ENCODE assay signal across 26 mouse cellular contexts in the genomic region with DNA sequence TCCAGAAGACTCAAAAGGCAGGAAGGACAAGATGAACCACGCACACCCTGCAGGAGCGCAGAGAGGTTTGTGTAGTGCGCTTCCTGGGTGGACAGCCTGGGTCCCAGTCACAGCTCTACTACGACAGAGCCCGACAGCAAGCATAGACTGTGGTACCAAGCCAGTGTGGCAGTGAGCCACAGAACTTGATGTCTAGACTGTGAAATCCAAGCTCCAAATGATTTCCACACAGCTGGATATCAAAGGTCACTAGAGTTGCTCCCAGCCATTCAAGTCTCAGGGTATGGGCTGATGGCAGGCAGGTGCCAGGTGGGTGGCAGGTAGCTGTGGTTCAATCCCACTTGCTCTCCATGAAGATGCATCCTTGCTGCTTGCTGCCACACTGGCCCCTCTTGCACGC. TPM values are rescaled to one million over a fixed set of nuclear protein-coding genes. Genes with fewer than 3 reads are reported as not detected.
A peak's percentile ranks its signal among the peaks of the same experiment; 100 is the strongest.
DNase-seq lines count a peak whose midpoint lies in the region; ATAC-seq and TF ChIP-seq lines count a peak whose summit lies in the region.
"Had no signal": no experiment of that assay in that cellular context is flagged by ENCODE, and none has a peak within 500 bp of the region (broad histone marks: within the 10 kb centered on the region; RNA-seq: fewer than 3 reads in every experiment).

No protein-coding gene starts in this region.

- no peak for TF ChIP-seq EP300 in lung, postnatal 0 days (IDR thresholded peaks at IDR 0.05)

- H3K4me2 ChIP-seq in lung, postnatal 0 days (replicated peaks; ENCODE audit: low read depth, low read length): no peak overlapping the region
- no peak overlapping the region for H3K4me2 ChIP-seq in intestine, embryonic 16.5 days (ENCODE audit: low read depth, low read length)
- H3K4me2 ChIP-seq: embryonic facial prominence, embryonic 12.5 days; forebrain, embryonic 13.5 days; heart, embryonic 13.5 days; limb, embryonic 15.5 days; midbrain, embryonic 12.5 days had no signal

- peak; percentile 27 for DNase-seq in gastrocnemius, adult 18-20 months (ENCODE audit: low spot score)
- DNase-seq in gastrocnemius, postnatal 14 days: no peak
- peak; percentile 56 for DNase-seq in lung, postnatal 10 days
- DNase-seq in lung, postnatal 0 days (ENCODE audit: low spot score): no peak
- DNase-seq in spleen, adult 18-20 months: no peak
- no peak for DNase-seq in T-cell, adult 2 months (ENCODE audit: low spot score)
- DNase-seq: cerebellum, adult 11 months; cerebellum, adult 9-11 months; gastrocnemius, postnatal 10 days; heart, adult 2 months; heart, postnatal 14 days; kidney, adult 18-20 months; kidney, postnatal 10 days; left cerebral cortex, postnatal 4 days; right cerebral cortex, postnatal 14 days; thymus, postnatal 14 days had no signal

- no peak for ATAC-seq in lung, postnatal 0 days
- peak; percentile 54 for ATAC-seq in intestine, embryonic 16.5 days
- ATAC-seq: forebrain, embryonic 13.5 days; hindbrain, postnatal 0 days had no signal

- H3K27ac ChIP-seq in lung, postnatal 0 days (ENCODE audit: low read length): no peak overlapping the region
- H3K27ac ChIP-seq in brown adipose tissue, adult 24 weeks (replicated peaks; ENCODE audit: low read depth, low read length): peak overlapping the region; percentile 72
- no peak overlapping the region for H3K27ac ChIP-seq in intestine, embryonic 16.5 days (ENCODE audit: low read length)
- H3K27ac ChIP-seq: embryonic facial prominence, embryonic 12.5 days; forebrain, embryonic 13.5 days; heart, adult 2 months; heart, embryonic 13.5 days; hindbrain, postnatal 0 days; limb, embryonic 15.5 days; midbrain, embryonic 12.5 days had no signal

- H3K9me3 ChIP-seq in lung, postnatal 0 days (ENCODE audit: low read length): no peaks in the 10 kb centered on the region
- no peaks in the 10 kb centered on the region for H3K9me3 ChIP-seq in intestine, embryonic 16.5 days (ENCODE audit: control insufficient read depth, low read length)
- H3K9me3 ChIP-seq: forebrain, embryonic 13.5 days; heart, embryonic 13.5 days; limb, embryonic 15.5 days; midbrain, embryonic 12.5 days had no signal

- H3K9ac ChIP-seq in lung, postnatal 0 days (replicated peaks; ENCODE audit: low read depth): no peak overlapping the region
- H3K9ac ChIP-seq in intestine, embryonic 16.5 days (ENCODE audit: low read depth, low read length): no peak overlapping the region
- H3K9ac ChIP-seq: embryonic facial prominence, embryonic 12.5 days; forebrain, embryonic 13.5 days; heart, embryonic 13.5 days; limb, embryonic 15.5 days; midbrain, embryonic 12.5 days had no signal

- intact Hi-C loops in gastrocnemius, postnatal 14 days (cut with DNase I; ENCODE audit: low total_unique reads): no loop called here

- H3K4me3 ChIP-seq in lung, postnatal 0 days (ENCODE audit: low read depth, low read length): no peak overlapping the region
- no peak overlapping the region for H3K4me3 ChIP-seq in brown adipose tissue, adult 24 weeks (ENCODE audit: insufficient read depth, low read depth, low read length)
- no peak overlapping the region for H3K4me3 ChIP-seq in intestine, embryonic 16.5 days (ENCODE audit: low read length)
- H3K4me3 ChIP-seq: embryonic facial prominence, embryonic 12.5 days; erythroblast, embryonic 14.5 days; forebrain, embryonic 13.5 days; heart, adult 2 months; heart, embryonic 13.5 days; limb, embryonic 15.5 days; midbrain, embryonic 12.5 days had no signal

- H3K4me1 ChIP-seq in lung, postnatal 0 days (ENCODE audit: insufficient read depth, low read depth, low read length): no peaks in the 10 kb centered on the region
- H3K4me1 ChIP-seq in brown adipose tissue, adult 24 weeks (ENCODE audit: control insufficient read depth, insufficient read depth, insufficient read length, low read length): peaks cover 4% of the 10 kb centered on the region
- H3K4me1 ChIP-seq in intestine, embryonic 16.5 days (ENCODE audit: control insufficient read depth, insufficient read depth, low read length): 0 out of 2 replicates have a peak, but pooled peaks cover 3% of the 10 kb centered on the region
- H3K4me1 ChIP-seq: embryonic facial prominence, embryonic 12.5 days; forebrain, embryonic 13.5 days; heart, embryonic 13.5 days; limb, embryonic 15.5 days; midbrain, embryonic 12.5 days had no signal

- WGBS in lung, postnatal 0 days: 90% methylated on average over 6 of the region's 6 CpGs
- WGBS in intestine, embryonic 16.5 days: 95% methylated on average over 6 of the region's 6 CpGs

- H3K36me3 ChIP-seq in lung, postnatal 0 days (ENCODE audit: insufficient read depth, low read length): no peaks in the 10 kb centered on the region
- no peaks in the 10 kb centered on the region for H3K36me3 ChIP-seq in intestine, embryonic 16.5 days (ENCODE audit: control insufficient read depth, insufficient read depth, low read length)
- H3K36me3 ChIP-seq: embryonic facial prominence, embryonic 12.5 days; heart, embryonic 13.5 days; limb, embryonic 15.5 days; midbrain, embryonic 12.5 days had no signal

- no peak for TF ChIP-seq CTCF in lung, postnatal 0 days (IDR thresholded peaks at IDR 0.05)

- no peaks in the 10 kb centered on the region for H3K27me3 ChIP-seq in lung, postnatal 0 days (replicated peaks; ENCODE audit: insufficient read depth, low read length)
- H3K27me3 ChIP-seq in intestine, embryonic 16.5 days (replicated peaks; ENCODE audit: control insufficient read depth, insufficient read depth, low read length): no peaks in the 10 kb centered on the region
- H3K27me3 ChIP-seq: embryonic facial prominence, embryonic 12.5 days; forebrain, embryonic 13.5 days; heart, embryonic 13.5 days; limb, embryonic 15.5 days; midbrain, embryonic 12.5 days had no signal

RNA-seq across cellular contexts. Expression of a gene that starts 45.4 kb away (rescaled TPM):
- 10 to 100 TPM; 17.2 to 31.9 TPM for total RNA-seq in gastrocnemius, adult 18-20 months (2021)
- total RNA-seq in gastrocnemius, postnatal 14 days (2021): 10 to 100 TPM; 11.1 to 12.1 TPM
- polyA plus RNA-seq in lung, postnatal 0 days (2015; fragmentation: Nextera tagmentation; extraction: Ambion mirVana): 9.8 and 11.1 TPM in 2 replicates
- 108 and 141 TPM in 2 replicates for polyA plus RNA-seq in brown adipose tissue, adult 24 weeks (2012; ENCODE audit: insufficient read depth, insufficient read length, missing spikeins)
- polyA plus RNA-seq in intestine, embryonic 16.5 days (2015; fragmentation: Nextera tagmentation; extraction: Ambion mirVana): 4.4 and 4.6 TPM in 2 replicates
- total RNA-seq: MEL had no signal

Comparison
In these comparisons a context has a peak if more than half of its experiments do, and no peak if none do; other contexts are left out.
1. DNase-seq: peak in gastrocnemius, adult 18-20 months (single experiment) and lung, postnatal 10 days (single experiment); none in gastrocnemius, postnatal 14 days (single experiment), lung, postnatal 0 days (single experiment), spleen, adult 18-20 months (0 of 2) and T-cell, adult 2 months (single experiment).